Mouse (Mus musculus): ENCODE results near the gene Mief2. TPM values are rescaled to one million over a fixed set of nuclear protein-coding genes. Genes with fewer than 3 reads are reported as not detected.

The Mief2 gene
- total and polyA plus RNA-seq, 3 experiments, result 13.4 to 14.6 TPM; not detected in 1

- peak; percentile 91 for DNase-seq (ENCODE audit: low read depth, low spot score)
- Histone ChIP-seq H3K27ac (ENCODE audit: control insufficient read depth, low read depth, low read length) (no peak overlapping the region), H3K4me3 (ENCODE audit: control insufficient read depth in 1 of 2, insufficient read depth in 1 of 2, low read depth in 2 of 2, low read length in 2 of 2) (no peak overlapping the region), H3K9me3 (replicated peaks; ENCODE audit: insufficient read depth, low read length) (no peaks in the 10 kb centered on the region), H3K9ac (ENCODE audit: control insufficient read depth, low read depth, low read length, poor library complexity, severe bottlenecking) (no peak overlapping the region), H3K79me2 (ENCODE audit: control insufficient read depth, insufficient read depth, low read length, poor library complexity) (peaks cover 68% of the 10 kb centered on the region), H3K36me3 (ENCODE audit: control insufficient read depth in 1 of 2, insufficient read depth in 2 of 2, low read length in 2 of 2) (peaks cover 0 to 43% of the 10 kb centered on the region in 2 experiments; a peak in 2 of 4 replicates), H3K4me1 (ENCODE audit: control insufficient read depth in 1 of 2, insufficient read depth in 2 of 2, low read length in 2 of 2) (peaks cover 0 to 38% of the 10 kb centered on the region in 2 experiments; a peak in 3 of 4 replicates), H3K27me3 (ENCODE audit: control insufficient read depth in 1 of 2, insufficient read depth in 2 of 2, low read length in 2 of 2) (no peaks in the 10 kb centered on the region)
- TF ChIP-seq JUND (IDR thresholded peaks at IDR 0.05; ENCODE audit: low read depth, low read length) (no peak), CHD2 (IDR thresholded peaks at IDR 0.05; ENCODE audit: low read length) (no peak), CTCF (IDR thresholded peaks at IDR 0.05 in 2 of 3, conservative IDR thresholded peaks at IDR 0.05 in 1 of 3; ENCODE audit: control insufficient read depth in 1 of 3, insufficient read depth in 1 of 3, low read depth in 2 of 3, low read length in 3 of 3, poor library complexity in 1 of 3, severe bottlenecking in 1 of 3) (no peak), UBTF (IDR thresholded peaks at IDR 0.05; ENCODE audit: borderline replicate concordance, insufficient read depth, low read depth, low read length) (no peak), MEF2A (IDR thresholded peaks at IDR 0.05; ENCODE audit: extremely low read depth, insufficient replicate concordance, low read depth, low read length, poor library complexity, severe bottlenecking) (no peak), SIN3A (IDR thresholded peaks at IDR 0.05; ENCODE audit: low read length) (peak; percentile 77), ELF1 (IDR thresholded peaks at IDR 0.05; ENCODE audit: low read depth, low read length) (no peak), CHD1 (IDR thresholded peaks at IDR 0.05; ENCODE audit: low read depth, low read length) (no peak), E2F4 (IDR thresholded peaks at IDR 0.05; ENCODE audit: borderline replicate concordance, low read depth, low read length) (no peak), NELFE (IDR thresholded peaks at IDR 0.05; ENCODE audit: low read depth, low read length) (no peak), POLR2A (IDR thresholded peaks at IDR 0.05; ENCODE audit: control insufficient read depth in 1 of 2, insufficient read depth in 1 of 2, low read depth in 1 of 2, low read length in 2 of 2, poor library complexity in 1 of 2) (no peak), GABPA (IDR thresholded peaks at IDR 0.05; ENCODE audit: low read depth, low read length) (no peak), RAD21 (IDR thresholded peaks at IDR 0.05; ENCODE audit: low read depth, low read length) (no peak), GATA1 (IDR thresholded peaks at IDR 0.05; ENCODE audit: low read depth, low read length) (peak; percentile 95), RCOR1 (IDR thresholded peaks at IDR 0.05; ENCODE audit: low read depth, low read length) (peak; percentile 99), HCFC1 (IDR thresholded peaks at IDR 0.05; ENCODE audit: low read depth, low read length) (0 out of 2 replicates have a peak, but pooled peaks have one; percentile 29), USF2 (IDR thresholded peaks at IDR 0.05; ENCODE audit: borderline replicate concordance in 1 of 2, insufficient read depth in 1 of 2, low read depth in 1 of 2, low read length in 2 of 2) (no peak), MAX (IDR thresholded peaks at IDR 0.05; ENCODE audit: low read length) (no peak), BHLHE40 (IDR thresholded peaks at IDR 0.05; ENCODE audit: borderline replicate concordance, low read depth, low read length) (peak; percentile 46; the same call in 1 of the 2 replicates), USF1 (IDR thresholded peaks at IDR 0.05; ENCODE audit: low read depth, low read length) (no peak), MYC (IDR thresholded peaks at IDR 0.05; ENCODE audit: low read depth, low read length) (no peak), TCF12 (IDR thresholded peaks at IDR 0.05; ENCODE audit: low read depth, low read length) (peak; percentile 85), MYB (IDR thresholded peaks at IDR 0.05; ENCODE audit: low read depth, low read length) (no peak), NRF1 (IDR thresholded peaks at IDR 0.05; ENCODE audit: insufficient read depth, low read depth, low read length, poor library complexity, severe bottlenecking) (no peak), POLR2AphosphoS2 (IDR thresholded peaks at IDR 0.05; ENCODE audit: low read length) (no peak), EP300 (IDR thresholded peaks at IDR 0.05; ENCODE audit: low read depth in 1 of 2, low read length in 2 of 2) (peak; percentile 84 to 93), ZC3H11A (IDR thresholded peaks at IDR 0.05; ENCODE audit: low read depth, low read length) (no peak), MXI1 (IDR thresholded peaks at IDR 0.05; ENCODE audit: low read depth, low read length) (peak; percentile 21; the same call in 1 of the 2 replicates), ZNF384 (IDR thresholded peaks at IDR 0.05; ENCODE audit: low read depth, low read length) (no peak), ZKSCAN1 (IDR thresholded peaks at IDR 0.05; ENCODE audit: low read depth, low read length) (no peak), ZMIZ1 (IDR thresholded peaks at IDR 0.05; ENCODE audit: low read depth, low read length) (no peak), TAL1 (IDR thresholded peaks at IDR 0.05; ENCODE audit: low read length) (peak; percentile 95), SMC3 (IDR thresholded peaks at IDR 0.05; ENCODE audit: low read depth, low read length) (no peak), KAT2A (conservative IDR thresholded peaks at IDR 0.05; ENCODE audit: low read depth, low read length) (no peak), MAZ (IDR thresholded peaks at IDR 0.05; ENCODE audit: low read depth, low read length) (no peak), TBP (IDR thresholded peaks at IDR 0.05; ENCODE audit: low read depth, low read length) (no peak), MAFK (IDR thresholded peaks at IDR 0.05; ENCODE audit: borderline replicate concordance, low read depth, low read length) (peak; percentile 66; the same call in 1 of the 2 replicates), POLR2AphosphoS5 (IDR thresholded peaks at IDR 0.05; ENCODE audit: borderline replicate concordance, low read depth, low read length) (no peak)
These were observed 46.6 kb downstream of the Mief2 start for GRCm38 (mm10) chr11:60774841-60775240.

All from MEL (cell line).